Mouse (Mus musculus): Measurements from ENCODE around the gene G0s2.

GRCm38 (mm10) chr1:193272137-193272915 is 691 bp downstream of the G0s2 start:
- no peak for TF ChIP-seq CTCF (IDR thresholded peaks at IDR 0.05; ENCODE audit: borderline replicate concordance, insufficient read depth, low read depth, low read length)
- 0 out of 2 replicates have a peak, but pooled peaks have one; percentile 19 for TF ChIP-seq POLR2A (IDR thresholded peaks at IDR 0.05; ENCODE audit: borderline replicate concordance, insufficient read depth, low read length)
